Mouse (Mus musculus): ENCODE results near the gene Npas1.

GRCm38 (mm10) chr7:16475321-16475720 is 2.2 kb downstream of the Npas1 start:
- TF ChIP-seq HCFC1 (IDR thresholded peaks at IDR 0.05; ENCODE audit: borderline replicate concordance, insufficient read depth, low read length), result no peak
- TF ChIP-seq ZNF384 (IDR thresholded peaks at IDR 0.05; ENCODE audit: low read depth, low read length), result no peak
- no peak for TF ChIP-seq ZC3H11A (IDR thresholded peaks at IDR 0.05; ENCODE audit: borderline replicate concordance, low read depth, low read length)
- TF ChIP-seq MAFK (IDR thresholded peaks at IDR 0.05; ENCODE audit: insufficient read depth, low read depth, low read length), result no peak
- no peak for TF ChIP-seq CHD2 (IDR thresholded peaks at IDR 0.05; ENCODE audit: low read depth, low read length)
